Mouse (Mus musculus): Measurements from ENCODE around the gene Bcl3.
"Not testable (repeated sequence)": the region's sequence is repeated elsewhere in the genome, so short reads cannot be mapped to it uniquely, and the experiment has no call there.

Bcl3 gene

DNA sequence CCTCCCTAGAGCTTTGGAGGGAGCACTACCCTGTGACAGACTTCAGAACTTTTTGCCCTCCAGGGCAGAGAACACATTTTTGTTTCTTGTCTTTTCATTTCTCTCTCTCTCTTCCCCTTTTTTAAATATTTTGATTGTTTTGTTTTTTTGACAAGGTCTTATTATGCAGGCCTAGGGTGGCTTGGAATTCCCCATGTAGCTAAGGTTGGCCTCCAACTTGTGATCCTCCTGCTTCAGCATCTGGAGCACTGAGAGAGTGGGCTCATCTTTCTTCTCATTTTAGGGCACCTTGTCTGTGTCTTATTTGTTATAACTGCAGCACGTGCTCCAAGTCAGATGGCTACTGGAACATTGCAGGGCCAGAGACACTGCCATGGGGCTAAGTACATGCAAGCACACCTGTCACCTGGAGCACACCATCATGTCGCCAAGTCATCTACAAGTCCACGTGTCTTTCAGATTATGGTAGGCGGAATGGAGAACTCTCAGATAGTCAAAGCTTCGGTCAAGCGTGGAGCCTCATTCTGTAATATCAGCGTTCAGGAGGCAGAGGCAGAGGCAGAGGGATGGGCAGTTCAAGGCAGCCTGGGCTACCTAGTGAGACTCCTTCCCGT lies 16.1 kb downstream of the Bcl3 start:
- no peak for DNase-seq (ENCODE audit: low read depth)

DNA sequence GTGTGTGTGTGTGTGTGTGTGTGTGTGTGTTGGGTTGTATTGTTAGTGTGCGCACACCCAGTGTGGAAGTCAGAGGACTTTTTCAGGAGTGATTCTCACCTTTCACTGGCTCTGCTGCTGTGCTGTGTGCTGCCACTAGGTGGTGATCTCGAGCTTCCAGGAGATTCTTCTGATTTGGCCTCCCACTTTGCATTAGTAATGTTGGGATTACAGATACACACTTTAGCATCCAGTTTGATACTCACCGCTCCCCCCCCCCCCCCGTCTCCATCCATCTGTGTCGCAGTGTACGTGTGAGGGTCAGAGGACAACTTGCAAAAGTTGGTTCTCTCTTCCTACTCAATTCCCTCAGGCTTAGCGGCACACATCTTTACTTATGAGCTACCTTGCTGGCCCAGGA lies 19.6 kb downstream of the Bcl3 start:
- no peak for DNase-seq (ENCODE audit: low read depth)

DNA sequence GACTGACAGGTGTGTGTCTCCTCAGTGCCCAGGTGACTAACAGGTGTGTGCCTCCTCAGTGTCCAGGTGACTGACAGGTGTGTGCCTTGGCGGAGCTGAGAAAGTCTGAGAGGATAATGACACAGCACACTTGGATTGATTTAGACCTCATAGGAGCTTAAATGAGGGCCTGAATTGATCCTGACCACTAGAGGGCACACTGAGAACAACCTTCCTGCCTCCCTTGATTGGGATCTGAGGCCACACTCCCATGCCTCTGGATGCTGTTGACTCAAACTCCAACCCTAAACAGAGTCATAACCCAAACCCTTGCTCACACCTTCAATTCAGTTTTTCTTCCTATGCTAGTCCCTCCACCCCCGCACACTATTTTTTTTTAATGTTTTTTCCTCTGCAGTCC lies 21.8 kb downstream of the Bcl3 start:
- DNase-seq (ENCODE audit: low read depth): no peak

DNA sequence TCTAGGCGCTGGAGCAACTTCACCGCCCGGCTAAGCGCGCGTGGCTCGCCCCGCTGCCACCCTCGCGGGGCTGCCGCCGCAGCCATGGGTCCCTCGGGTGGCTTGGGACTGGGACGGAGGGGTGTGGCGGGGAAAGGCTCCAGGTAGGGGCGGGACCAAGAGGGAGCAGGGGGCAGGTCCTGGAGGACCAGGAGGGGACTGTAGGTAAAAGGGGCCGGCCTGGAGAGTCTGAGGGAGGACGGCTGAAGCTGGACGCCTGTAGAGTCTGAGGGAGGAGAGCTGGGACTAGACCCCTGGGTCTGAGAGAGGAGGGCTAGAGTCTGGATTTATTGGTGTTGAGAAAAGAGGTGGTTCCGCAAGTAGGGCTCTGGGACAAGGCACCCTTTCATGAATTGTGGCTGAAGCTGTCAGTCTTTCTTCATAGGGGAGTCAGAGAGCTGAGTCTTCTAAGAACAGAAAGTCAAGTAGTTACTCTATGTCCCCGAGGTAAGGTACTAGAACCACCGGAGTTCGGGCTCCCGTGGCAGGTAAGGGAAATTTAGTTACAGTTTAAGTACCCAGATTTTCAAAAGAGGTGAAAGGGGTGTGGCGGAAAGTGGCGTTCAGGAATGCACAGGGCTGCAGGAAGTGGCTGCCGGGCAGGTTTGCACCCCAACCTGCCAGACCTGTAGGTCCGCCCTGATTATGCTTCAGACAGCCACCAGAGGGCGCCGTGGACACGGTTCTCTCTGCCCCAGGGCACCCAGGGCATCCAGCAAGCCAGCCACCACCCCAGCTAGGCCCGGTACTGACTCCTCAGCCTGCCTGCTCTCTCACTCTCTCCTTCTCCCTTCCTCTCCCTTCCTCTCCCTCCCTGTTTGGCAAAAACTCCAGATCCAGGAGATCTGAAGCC lies 25.6 kb downstream of the Bcl3 start, which contains the start of gene Cblc:
Gene Cblc, minus strand, starts transcription at position 113 of the 892 bp plus-strand sequence.
- peak; percentile 48 for DNase-seq (ENCODE audit: low read depth)

DNA sequence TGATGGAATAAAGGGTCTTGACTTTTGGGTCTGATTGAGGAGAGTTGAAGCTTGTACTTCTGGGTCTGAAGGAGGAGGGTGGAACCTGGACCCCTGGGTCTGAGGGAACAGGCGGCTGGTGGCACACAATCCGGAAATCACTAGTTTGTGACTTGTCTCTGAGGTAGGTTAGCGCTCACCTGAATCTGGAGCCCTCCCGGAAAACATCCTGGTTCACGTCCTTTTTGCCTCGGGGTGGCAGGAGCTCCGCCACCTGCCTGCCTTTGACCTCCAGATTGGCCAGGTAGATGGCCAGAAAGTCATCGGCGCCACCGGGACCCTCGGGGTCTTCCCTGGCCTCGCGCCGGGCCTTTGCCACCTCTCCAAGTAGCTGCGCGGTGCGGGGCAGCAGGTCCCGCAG lies 26.3 kb downstream of the Bcl3 start:
- DNase-seq (ENCODE audit: low read depth): no peak

DNA sequence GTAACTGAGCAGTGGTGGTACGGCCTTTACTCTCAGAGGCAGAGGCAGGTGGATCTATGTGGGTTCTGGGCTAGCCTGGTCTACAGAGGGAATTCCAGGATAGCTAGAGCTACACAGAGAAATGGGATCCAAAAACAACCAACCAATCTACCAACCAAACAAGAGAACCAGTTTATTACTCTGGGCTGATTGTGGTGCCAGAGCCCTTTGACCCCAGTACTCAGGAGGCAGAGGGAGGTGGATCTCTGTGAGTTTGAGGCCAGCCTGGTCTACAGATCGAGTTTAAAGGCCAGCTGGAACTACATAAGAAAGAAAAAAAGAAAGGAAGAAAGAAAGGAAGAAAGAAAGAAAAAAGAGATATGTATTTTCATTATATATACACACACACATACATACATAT lies 27.3 kb downstream of the Bcl3 start:
- DNase-seq (ENCODE audit: low read depth): no peak

DNA sequence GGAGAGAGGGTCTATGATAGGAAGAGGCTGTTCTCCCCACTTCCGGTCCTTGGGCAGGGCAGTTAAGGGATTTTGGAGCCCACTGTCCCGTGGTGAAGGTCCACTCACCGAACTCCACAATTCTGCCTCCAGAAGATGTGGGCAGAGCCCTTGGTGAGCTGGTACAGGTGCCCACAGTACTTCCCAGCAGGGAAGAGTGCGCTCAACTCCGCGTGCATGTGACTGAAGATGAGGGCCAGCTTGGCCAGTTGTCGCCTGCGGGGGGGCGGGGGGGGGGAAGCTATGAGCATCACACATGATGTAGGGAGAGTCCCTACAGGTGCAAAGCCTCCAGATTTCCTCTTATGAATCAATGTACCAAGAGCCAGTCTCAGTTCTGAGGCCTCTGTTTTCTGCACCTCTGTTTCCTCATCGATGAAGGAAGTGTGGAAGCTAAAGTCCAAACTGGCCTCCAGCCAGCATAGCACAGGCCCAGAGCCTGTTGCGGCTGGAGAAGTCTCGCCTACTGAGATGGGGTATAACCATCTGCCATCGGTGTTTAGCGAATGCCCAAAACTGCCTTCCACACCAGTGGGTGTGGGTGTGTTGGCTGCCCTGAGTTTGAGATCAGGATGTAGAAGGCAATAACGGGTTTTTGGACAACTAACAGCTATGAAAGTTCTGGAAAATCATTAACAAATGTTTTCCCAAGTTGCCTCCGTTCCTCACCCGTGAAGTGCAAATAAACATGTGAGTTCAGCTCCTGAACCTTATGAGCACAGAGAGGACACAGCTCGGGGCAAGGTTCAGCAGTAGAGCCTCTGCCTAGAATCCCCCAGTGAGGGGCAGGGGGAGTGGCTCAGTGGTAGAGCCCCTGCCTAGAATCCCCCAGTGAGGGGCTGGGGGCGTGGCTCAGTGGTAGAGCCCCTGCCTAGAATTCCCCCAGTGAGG lies 29.6 kb downstream of the Bcl3 start:
- DNase-seq (ENCODE audit: low read depth): no peak

DNA sequence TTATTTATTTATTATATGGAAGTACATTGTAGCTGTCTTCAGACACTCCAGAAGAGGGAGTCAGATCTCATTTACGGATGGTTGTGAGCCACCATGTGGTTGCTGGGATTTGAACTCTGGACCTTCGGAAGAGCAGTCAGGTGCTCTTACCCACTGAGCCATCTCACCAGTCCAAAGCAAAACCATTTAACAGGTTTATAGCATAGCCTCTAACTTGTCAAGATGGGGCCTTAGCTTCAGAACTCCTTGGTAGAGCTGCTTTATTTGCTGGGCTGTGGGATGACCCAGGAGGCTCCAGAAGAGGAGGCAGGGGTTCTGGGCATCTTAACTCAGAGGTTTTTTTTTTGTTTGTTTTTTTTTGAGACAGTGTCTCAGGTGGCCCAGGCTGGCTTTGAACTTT lies 31.1 kb downstream of the Bcl3 start:
- DNase-seq (ENCODE audit: low read depth): not testable (repeated sequence)

DNA sequence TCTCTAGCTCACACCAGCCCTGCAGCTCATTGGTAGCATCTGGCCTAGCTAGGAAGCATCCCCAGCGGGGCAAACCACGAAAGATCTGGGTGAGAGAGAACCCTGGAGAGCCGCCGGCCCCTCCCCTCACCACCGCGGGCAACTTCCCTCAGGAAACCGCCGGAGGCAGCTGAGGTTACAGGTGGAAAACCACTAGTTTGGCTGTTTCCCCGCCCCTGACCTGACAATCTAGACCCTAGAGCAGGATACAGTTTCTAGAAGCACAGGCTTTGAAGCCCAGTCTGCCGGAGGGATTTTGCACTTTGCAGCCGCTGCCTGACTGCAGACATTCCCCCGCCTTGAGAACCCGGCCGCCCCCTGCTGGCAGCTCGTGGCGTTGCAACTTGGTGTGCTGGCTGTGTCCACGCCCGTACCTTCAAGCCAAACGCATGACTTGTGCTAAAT lies 32.6 kb downstream of the Bcl3 start:
- DNase-seq (ENCODE audit: low read depth): peak; percentile 68

DNA sequence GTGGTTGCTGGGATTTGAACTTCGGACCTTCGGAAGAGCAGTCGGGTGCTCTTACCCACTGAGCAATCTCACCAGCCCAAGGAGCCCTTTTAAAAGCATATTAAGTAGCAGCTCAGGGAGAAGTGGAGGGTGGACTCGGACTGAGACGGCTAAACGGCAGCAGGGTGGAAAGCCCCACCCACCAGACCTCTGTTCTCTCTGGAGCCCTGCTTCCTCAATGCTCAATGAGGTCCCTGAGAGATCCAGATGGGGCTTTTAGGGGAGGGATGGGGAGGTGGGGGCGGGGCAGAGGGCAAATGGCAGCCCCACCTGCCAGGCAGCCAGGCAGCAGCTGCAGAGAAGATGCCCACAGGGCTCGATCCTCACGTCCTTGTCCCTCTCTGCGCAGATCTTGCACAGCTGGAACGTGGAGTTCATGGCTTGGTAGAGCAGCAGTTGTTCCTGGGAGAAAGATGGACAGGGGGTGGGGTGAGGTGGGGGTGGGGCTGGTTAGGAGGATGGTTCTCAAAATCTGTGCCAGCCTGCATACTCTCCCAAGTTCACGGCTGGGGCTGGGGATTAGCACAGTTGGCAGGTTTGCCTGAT lies 36.6 kb downstream of the Bcl3 start:
- no peak for DNase-seq (ENCODE audit: low read depth)

DNA sequence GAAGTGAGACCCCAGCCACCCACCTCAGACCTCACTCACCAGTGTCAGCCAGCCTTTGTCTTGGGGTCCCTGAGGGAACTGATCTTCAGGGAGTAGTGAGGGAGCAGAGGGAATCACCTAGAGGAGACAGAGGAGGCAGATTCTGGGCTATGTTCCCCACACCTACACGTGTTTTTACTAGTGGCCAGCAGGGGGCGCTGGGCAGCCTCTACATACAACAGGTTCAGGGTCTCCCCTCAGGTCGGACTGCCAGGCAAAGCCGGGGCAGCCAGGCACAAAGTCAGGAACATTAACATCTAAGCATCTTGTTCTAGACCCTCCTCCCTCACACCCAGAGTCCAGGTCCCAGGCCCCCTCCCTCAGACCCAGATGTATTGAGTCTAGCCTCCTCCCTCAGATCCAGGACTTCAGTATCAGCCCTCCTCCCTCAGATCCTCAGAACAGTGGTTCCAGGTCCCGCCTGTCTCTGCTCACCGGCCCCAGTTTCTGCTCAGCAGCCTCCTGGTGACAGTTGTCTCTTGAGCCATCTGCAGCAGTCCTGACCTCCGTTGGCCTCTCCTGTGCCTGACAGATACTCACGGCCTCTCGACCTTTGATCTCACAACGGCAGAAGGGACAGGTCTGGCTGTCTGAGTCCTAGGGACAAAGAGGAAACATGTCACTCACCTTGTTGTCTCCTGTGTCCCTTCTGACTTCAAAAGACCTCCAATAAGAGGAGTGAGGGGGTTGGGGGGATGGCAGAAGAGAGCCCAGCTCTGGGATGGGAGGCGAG lies 37.6 kb downstream of the Bcl3 start:
- no peak for DNase-seq (ENCODE audit: low read depth)

DNA sequence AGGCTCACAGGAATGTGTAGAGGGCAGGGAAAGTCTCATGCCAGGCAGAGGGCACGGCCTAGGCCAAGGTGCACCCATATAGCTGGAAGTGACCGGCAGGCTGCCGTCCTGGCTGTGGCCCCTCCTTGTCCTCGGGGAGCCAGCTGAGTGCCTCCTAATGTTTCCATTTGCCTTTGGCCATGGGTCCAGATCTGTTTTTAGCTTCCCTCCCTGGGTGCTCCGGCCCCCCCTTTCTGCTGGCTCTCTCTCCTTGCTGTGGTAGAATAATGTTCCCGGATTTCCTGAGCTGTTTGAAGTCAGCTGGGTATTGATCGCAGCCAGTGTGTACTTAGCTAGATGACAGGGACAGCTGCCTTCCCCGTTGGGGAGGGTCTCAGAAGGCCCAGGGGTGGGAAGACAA lies 38.9 kb downstream of the Bcl3 start:
- DNase-seq (ENCODE audit: low read depth): no peak

DNA sequence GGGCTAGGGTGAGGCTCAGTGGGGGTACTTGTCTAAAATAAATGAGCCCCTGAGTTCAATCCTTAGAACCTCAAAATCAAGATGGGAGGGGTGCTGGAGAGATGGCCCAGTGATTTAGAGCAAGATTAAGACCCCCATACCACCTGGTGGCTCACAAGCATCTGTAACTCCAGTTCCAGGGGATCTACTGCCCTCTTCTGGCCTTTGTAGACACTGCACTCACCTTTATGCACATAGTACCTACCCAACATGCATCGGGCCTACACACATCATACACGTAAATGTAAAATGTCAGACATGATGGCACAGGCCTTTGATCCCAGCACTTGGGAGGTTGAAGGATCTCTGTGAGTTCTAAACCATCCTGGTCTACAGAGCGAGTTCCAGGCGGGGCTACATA lies 39.9 kb downstream of the Bcl3 start:
- DNase-seq (ENCODE audit: low read depth): no peak

DNA sequence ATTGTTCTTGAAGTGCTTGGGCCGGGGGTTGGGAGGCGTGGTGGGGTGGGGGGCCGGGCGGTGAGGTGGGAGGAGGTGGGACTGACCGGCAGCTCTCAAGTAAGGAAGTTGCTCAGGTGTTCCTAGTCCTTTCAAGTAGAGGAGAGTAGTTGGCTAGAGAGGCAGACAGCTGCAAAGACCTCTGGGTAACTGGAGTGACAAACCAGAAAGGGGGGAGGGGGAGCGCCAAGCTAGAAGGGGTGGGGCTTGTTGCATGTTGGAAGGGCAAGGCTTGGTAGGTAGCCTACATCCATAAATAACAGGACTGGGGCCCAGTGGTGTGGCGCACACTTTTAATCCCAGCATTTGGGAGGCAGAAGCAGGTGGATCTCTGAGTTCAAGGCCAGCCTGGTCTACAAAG lies 40.8 kb downstream of the Bcl3 start:
- DNase-seq (ENCODE audit: low read depth): no peak

DNA sequence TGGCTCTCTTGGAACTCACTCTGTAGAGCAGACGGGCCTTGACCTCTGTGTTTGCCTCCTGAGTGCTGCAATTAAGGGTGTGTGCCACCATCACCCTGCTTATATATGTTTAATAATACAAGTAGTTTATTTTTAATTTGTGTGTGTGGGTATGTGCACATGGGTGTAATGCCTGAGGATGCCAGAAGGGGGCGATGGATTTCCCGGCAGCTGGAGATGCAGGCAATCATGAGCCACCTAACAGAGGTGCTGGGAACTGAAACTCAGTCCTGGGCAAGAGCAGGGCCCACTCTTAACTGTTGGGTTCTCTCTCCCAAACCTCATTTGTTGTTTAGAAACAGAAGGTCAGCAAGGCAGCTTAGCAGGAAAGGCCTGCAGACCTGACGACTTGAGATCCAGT lies 42.7 kb downstream of the Bcl3 start:
- no peak for DNase-seq (ENCODE audit: low read depth)

DNA sequence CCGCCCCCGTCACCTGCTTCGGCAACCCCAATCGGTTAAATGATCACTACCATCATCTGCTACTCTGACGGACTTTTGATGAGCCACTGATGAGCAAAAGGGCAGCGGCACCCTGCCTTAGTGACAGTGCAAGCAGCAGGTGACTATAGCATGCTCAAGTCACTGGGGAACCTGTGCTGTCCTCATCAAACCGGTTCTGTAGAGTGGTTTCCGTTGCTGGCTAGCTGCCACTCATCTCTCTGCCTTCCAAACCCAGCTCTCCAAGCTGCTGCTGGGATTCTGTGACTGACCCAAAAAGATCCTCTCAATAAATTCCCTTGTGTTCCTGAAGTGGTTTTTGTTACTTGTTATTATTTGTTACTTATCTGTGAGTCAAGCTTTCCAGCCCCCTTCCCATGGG lies 43.9 kb downstream of the Bcl3 start:
- DNase-seq (ENCODE audit: low read depth): no peak

DNA sequence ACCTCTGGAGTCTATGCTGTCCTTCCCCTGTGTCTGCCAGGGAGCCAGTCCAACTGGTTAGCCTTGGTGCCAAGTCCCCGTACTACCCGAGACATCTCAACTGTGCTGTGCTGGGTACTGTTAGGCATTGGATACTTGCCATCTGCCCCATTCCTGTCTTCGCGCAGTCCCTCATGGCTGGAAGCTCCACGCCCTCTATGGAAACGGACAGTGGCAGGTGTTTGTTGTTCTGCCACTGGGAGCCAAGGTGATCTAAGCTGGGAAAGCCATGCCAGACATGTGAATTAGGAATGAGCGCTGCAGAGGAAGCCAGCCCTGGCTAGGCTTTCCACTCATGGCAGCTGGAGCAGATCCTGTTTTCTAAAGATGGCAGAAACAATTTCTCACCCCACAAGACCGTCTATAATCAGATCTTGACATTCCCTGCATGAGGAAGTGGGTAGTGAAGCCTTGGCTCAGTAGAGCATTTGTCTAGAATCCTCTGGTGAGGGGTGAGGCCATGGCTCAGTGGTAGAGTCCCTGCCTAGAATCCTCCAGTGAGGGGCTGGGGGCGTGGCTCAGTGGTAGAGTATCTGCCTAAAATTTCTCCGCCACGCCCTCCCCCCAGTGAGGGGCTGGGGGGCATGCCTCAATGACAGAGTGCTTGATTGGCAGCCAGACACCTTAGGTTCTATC lies 45.4 kb downstream of the Bcl3 start:
- no peak for DNase-seq (ENCODE audit: low read depth)

DNA sequence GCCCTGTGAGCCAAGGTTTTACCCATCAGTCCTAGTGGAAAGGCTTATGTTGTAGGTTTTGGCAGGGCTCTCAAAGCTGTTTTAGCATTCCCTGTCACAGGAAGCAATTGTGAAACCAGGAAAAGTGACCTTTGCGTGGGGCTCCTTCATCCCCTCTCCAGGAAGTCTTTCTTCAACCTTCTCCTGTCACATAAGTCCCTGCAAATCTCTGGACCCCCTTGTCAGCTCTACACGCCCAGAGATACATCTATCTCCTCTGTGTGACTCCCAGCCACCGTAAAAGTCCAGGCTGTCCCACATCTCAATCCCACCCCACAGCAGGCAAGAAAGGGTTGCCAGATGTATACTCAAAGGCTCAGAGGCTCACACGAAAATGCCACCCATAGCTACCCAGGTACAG lies 50.9 kb downstream of the Bcl3 start:
- no peak for DNase-seq (ENCODE audit: low read depth)

DNA sequence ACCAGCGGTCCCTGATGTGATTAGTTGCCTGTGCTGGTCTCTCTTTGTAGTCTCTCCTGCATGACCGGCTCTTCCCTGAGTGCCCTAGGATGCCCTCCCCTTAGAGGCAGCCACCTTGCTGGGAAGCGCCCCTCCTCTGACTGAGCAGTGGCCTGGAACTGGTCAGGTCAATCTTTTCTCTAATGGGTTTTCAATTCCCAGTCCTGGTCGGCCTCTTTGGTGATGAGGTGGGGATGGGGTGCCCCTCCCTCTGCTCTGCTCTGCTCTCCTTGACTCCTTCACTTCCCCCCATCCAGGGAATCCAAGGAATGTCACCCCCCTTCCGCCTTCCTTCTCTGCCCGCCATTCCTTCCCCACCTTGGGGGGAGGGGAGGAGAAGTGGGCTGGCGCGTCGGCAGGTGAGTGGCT lies 51.6 kb downstream of the Bcl3 start, which contains the start of gene Bcam:
Gene Bcam, minus strand, starts transcription at position 33 of the 408 bp plus-strand sequence.
- DNase-seq (ENCODE audit: low read depth): no peak

DNA sequence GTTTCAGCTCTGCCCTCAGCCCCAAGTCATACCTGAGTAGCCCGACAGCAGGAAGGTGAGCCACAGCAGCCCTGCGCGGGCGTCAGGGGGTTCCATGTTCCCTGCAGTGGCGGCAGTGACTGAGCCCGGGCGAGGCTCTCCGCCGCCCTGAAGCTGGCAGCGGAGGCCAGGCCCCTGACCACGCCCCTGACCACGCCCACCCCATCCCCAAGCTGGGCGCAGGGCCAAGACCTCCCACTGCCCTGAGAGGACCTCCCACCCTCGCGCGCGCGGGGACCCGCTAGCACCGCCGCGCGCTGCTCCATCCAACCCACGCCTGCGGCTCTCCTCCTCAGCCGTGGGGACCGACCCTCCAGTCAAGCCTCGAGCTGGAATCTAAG lies 52.2 kb downstream of the Bcl3 start:
- DNase-seq (ENCODE audit: low read depth): no peak

Data from c-Kit-positive CD71-positive TER-119-negative erythroid progenitor cells, embryonic 14.5 days (primary cell).